Mouse (Mus musculus) right cerebral cortex, postnatal 25 days (tissue): ENCODE results near the gene Unc5a.

Experiments
- DNase-seq: peaks from one replicate; pipeline ENCODE4 v3.0.0; 2022

Unc5a gene

GRCm38 (mm10) chr13:55006415-55006742, 57.2 kb downstream of the Unc5a start:
- no peak for DNase-seq

- DNase-seq = no peak
Measured at GRCm38 (mm10) chr13:55008589-55008988, 59.4 kb downstream of the Unc5a start.

- DNase-seq = no peak
Measured at GRCm38 (mm10) chr13:55011103-55011502, 61.9 kb downstream of the Unc5a start.

- no peak for DNase-seq
Measured at GRCm38 (mm10) chr13:55011981-55012478, 62.8 kb downstream of the Unc5a start.

- no peak for DNase-seq
Measured at GRCm38 (mm10) chr13:55013702-55014344, 64.6 kb downstream of the Unc5a start.

GRCm38 (mm10) chr13:55014451-55014850, 65.2 kb downstream of the Unc5a start:
- no peak for DNase-seq

- no peak for DNase-seq
Measured at GRCm38 (mm10) chr13:55017154-55017897, 68.1 kb downstream of the Unc5a start.

GRCm38 (mm10) chr13:55017898-55018599, 68.8 kb downstream of the Unc5a start:
- DNase-seq = no peak

- DNase-seq = no peak
Measured at GRCm38 (mm10) chr13:55018700-55019099, 69.5 kb downstream of the Unc5a start.

GRCm38 (mm10) chr13:55019181-55019580, 70.0 kb downstream of the Unc5a start:
- no peak for DNase-seq

- DNase-seq = no peak
Measured at GRCm38 (mm10) chr13:55020051-55020450, 70.8 kb downstream of the Unc5a start.

- no peak for DNase-seq
Measured at GRCm38 (mm10) chr13:55021194-55021779, 72.1 kb downstream of the Unc5a start, which contains the start of gene Hk3. Gene Hk3 (minus strand): TSS chr13:55021385.

GRCm38 (mm10) chr13:55022256-55022655, 73.0 kb downstream of the Unc5a start:
- DNase-seq = no peak

GRCm38 (mm10) chr13:55022715-55023114, 73.5 kb downstream of the Unc5a start:
- DNase-seq = no peak

GRCm38 (mm10) chr13:55024215-55024614, 75.0 kb downstream of the Unc5a start:
- DNase-seq = no peak

GRCm38 (mm10) chr13:55040016-55040415, 90.8 kb downstream of the Unc5a start:
- DNase-seq = no peak

GRCm38 (mm10) chr13:55047706-55048105, 98.5 kb downstream of the Unc5a start:
- no peak for DNase-seq
